Mouse (Mus musculus) ovary, postnatal 36 days (tissue): ENCODE results near the gene Sfta2.

Experiments
- DNase-seq: peaks from one replicate; pipeline ENCODE4 v3.0.0; 2022; ENCODE audit warnings: low spot score, mixed read lengths

Sfta2 gene

DNA sequence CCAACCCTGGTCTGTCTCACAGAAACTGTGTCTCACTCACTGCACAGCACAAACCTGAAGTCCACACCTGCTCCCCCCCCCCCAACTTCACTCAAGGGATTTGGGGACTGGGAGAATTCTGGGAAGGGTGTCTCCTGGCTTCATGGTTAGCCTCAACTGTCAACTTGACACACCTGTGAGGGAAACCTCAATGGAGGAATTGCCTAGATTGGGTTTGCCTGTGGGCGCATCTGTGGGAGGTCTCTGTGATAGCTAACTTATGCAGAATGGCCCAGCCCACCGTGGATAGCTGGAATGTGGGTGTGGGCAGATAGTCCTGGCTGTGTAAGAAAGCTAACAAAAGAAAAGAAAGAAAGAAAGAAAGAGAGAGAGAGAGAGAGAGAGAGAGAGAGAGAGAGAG, at the start of gene Sfta2:
Gene Sfta2, plus strand, starts transcription at position 301 of the 400 bp plus-strand sequence.
- DNase-seq: no peak

DNA sequence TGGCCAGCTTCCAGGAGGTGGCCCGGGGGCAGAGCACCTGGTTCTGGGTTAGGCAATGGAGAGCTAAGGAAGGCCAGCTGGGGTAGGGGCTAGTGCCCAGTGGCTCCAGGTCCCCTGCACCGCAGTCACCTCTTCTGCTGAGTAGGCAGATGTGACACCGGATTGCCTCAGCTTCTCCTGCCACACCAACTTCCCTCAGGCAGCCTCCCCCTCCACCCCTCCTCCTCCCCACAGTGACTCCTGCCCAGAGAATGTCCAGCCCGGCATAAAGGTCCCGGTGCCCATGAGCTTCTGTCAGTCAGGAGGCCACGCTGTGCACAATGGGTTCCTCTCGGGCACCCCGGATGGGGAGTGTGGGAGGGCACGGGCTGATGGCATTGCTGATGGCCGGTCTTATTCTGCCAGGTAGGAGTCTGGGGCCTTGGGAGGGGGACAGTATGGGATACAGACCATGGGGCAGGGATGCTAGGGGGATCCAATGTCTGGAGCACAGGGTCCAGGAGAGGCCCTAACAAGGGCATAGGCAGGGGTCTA, 49.4 kb upstream of the Sfta2 start, which contains the start of gene Cdsn:
Gene Cdsn, plus strand, starts transcription at position 248 of the 534 bp plus-strand sequence.
- DNase-seq: no peak

DNA sequence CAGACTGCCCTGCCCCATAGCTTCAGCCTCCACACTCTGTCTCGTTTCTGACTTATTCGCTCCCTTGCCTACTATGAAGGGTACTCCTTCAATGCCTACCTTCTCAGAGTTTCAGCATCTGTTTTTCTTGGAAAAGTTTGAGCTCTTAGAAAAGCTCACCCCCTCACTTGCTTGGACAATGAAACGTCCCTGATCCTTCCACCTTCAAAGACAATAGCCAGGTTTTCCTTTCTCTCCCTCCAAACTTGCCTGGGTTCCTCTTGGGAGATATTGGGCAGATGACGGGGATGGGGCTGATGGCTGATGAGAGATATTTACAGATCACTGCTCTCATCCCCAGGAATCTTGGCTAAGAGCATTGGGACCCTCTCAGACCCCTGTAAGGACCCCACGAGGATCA, 47.0 kb upstream of the Sfta2 start:
- DNase-seq: no peak

DNA sequence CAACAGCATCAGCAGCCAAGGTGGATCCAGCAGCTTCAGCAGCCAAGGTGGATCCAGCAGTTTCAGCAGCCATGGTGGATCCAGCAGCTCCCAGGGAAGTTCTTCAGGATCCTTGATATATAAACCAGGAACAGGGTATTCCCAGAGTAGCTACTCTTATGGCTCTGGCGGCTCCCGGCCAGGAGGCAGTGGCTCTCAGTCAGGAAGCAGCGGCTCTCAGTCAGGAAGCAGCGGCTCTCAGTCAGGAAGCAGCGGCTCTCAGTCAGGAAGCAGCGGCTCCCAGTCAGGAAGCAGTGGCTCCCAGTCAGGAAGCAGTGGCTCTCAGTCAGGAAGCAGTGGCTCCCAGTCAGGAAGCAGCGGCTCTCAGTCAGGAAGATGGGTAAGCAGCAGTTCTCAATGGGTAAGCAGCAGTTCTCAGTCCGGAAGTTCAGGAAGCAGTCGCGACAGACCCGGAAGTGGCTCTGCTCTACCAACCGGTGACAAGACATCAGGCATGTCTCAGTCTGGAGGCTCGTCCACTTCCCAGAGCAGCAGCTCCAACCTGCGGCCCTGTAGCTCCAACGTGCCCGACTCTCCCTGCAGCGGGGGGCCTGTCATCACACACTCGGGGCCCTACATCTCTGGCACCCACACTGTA, 46.5 kb upstream of the Sfta2 start:
- DNase-seq: no peak

DNA sequence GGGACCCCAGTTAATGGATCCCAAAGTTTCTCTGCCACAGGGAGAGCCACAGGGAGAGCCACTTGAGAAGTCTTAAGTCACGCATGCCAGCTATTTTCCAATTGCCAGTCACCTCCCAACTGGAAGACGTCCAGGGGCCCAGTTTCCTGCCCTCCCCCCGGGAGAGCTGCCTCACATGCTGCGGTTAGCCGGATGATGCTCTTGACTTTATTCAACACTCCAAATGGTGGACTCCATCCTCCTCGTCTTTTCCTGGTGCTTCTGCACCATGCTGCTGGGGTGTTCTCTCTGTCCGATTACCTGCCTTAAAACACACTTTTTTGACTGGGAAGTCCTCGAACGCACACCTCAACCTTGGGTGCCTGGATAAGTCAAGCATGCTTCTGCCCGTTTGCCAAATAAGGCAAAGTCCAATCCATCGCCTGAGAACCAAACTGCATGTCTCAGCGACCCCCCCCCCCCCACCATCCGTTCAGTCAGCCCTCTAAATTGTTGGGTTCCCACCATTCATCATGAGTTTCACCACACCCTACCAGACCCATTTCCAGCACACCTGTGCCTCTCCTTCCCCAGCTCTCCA, 45.1 kb upstream of the Sfta2 start:
- DNase-seq: no peak

DNA sequence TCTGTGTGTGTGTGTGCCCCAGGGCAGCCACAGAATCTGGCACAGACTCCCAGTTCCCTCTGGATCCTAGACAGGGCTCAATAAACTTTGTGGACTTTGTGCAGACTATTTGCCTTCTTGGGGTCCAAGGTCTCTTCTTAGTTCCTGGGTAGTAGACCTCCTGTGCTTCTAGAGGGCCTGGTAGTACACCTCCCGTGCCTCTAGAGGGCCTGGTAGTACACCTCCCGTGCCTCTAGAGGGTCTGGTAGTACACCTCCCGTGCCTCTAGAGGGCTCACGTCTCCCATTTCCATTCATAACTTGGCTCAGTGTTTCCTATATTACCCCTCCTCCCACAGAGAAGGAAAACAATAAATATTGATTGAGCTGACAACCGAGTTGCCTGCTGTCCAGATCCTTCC, 44.5 kb upstream of the Sfta2 start:
- DNase-seq: peak; percentile 38

DNA sequence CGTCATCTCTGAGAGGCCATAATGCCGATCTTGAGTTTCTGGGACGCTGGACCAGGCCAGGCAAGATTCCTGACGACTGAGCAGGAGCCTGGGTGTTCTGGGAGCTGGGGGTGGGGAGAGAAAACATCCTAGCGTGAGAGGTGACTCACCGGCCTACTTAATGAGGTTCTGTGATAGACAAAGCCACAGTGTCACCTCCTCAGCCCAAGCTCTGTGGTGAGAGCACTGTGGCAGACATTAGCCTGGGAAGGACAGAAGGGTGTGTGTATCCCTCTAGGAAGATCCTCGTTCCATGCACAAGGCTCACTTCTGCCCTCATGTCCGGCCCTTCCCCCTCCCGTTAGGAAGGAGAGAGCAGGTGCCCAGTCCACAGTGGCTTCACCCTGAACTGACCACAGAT, 44.0 kb upstream of the Sfta2 start:
- DNase-seq: peak; percentile 7

DNA sequence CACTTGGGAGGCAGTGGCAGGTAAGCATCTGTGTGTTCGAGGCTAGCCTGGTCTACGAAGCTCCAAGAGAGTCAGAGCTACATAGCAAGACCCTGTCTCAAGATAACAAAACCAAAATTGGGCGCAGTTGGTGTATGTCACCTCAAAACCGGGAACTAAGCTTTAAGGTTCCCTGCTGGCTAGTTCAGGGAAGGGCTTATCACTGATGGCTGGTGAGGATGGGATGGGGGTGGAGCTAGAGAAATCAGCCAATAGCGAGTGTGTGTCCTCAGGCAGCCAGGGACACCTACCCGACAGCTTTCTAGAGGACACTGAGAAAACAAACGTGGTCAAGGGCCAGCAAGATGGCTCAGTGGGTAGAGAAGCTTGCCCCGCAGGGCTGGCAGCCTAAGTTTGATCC, 43.1 kb upstream of the Sfta2 start:
- peak; percentile 1 for DNase-seq

DNA sequence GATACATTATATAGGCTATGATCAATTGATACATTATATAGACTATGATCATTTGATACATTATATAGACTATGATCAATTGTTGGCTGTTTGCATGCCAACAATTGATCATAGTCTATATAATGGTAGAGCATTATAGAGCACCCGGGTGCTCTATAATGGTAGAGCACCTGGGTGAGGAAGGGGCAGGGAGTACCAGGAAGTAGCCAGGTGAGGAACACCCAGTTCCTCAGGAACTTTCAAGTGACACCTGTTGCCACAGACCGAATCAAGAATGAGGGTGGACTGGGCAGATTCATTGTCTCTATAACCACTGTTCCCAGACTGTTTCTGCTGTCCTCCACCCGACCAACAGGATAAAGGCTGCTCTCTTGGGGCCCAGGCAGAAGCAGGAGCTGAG, 34.2 kb upstream of the Sfta2 start, which contains the start of gene 2300002M23Rik:
Gene 2300002M23Rik, plus strand, starts transcription at position 301 of the 400 bp plus-strand sequence.
- DNase-seq: no peak

DNA sequence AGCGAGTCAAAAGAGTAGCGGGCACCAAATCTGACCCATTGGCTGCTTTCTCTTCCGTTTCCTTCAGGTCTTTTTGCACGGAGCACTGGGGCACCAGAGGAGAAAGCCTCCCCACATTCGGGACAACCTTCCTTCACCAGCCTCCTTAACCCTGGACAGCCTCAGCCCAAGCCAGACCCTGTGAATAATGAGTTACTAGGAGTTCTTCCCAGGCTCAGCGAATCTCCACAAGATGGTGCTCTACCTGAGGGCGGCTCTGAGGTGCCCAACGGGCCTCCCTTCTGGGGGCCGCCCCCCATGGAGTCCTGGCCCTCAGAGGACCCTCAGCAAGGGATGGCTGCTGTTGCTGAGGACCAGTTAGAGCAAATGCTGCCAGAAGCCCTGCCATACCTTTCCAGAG, 33.6 kb upstream of the Sfta2 start:
- DNase-seq: no peak

DNA sequence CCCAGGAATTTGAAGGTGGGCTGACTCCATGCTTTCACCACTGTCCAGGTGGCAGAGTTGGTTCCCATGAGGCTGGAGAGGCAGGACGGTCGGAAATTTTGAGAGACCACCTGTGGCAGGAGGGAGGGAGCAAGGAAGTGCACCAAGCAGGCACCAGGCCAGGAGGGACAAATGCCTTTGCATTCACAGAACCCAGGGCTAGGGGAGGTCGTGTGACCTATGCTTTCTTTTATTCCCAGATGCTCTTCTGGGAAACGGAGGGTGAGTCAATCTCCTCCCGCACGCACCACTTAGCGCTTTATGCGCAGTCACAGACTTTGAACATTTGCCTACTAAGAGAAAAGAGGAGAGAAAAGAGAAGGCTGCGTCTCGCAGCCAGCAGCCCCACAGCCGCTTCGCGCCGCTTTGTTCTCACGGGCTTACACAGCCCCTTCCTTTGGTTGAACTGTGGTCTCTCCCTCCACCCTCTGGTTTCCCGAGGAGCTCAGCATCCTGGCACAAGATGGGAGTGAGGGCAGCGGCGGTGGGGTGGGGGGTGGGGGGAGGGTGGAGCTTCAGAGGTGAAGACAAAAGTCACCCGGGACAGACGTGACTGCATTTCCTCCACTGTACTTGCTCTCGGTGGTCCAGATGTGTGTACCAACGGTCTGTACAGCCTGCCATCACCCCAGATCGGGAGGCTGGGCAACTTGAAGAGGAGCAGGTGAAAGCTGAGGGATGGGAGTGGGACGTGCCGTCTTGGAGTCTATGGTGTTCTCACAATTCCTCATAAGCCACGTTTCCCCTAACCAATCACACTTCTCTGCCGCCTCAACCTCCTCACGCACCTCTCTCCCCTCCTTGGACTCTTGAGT, 32.0 kb upstream of the Sfta2 start:
- DNase-seq: peak; percentile 2

DNA sequence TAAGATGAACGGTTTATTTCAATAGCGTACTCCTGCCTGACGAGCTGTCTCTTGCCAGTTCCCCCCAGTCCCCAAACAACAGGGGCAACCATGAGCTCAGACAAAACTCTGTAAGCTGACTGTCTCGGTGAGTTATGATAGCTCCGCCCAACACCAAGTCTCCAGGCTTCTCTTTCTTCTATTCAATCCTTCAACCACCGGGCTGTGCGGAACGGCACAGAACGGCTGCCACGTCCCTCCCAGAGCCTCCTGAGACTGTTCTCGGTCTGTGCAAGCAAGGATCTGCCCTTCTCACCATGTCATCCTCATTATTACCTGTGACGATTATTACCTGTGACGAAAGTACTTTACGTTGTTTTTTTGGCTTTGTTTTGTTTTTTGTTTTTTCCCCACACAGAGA, 30.5 kb upstream of the Sfta2 start:
- no peak for DNase-seq

DNA sequence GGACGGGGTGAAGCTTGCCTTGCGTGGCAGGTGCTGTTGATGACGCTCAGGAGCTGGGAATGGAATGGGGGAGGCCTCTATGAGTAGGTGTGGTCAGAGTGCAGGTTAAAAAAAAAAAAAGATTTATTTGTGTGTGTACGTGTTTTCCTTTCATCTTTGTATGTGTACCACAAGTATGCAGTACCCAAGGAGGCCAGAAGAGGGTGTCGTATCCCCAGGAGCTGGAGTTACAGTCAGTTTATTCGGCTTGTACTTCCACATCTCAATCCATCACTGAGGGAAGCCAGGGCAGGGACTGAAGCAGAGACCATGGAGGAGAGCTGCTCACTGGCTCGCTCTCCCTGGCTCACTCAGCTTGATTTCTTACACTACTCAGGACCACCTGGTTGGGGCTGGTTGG, 29.9 kb upstream of the Sfta2 start:
- DNase-seq: no peak

DNA sequence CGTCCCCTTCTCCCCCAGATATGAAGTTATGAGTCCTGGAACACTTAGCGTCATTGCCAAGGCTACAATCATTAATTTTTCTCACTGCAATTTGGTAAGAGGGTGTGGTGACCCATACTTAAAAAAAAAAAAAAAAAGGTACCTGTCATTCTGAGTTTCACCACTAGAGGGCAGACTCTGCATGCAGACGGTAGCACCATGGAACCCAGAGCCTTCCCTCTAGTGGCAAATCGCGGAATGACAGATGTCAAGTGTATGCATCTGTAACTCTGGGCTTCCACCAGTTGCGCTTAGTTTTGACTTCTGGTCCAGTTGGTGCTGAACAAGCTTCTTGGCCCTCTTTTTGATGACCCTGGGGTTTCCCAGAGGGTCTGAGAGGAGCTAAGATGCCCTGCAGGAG, 23.1 kb upstream of the Sfta2 start:
- DNase-seq: peak; percentile 63

DNA sequence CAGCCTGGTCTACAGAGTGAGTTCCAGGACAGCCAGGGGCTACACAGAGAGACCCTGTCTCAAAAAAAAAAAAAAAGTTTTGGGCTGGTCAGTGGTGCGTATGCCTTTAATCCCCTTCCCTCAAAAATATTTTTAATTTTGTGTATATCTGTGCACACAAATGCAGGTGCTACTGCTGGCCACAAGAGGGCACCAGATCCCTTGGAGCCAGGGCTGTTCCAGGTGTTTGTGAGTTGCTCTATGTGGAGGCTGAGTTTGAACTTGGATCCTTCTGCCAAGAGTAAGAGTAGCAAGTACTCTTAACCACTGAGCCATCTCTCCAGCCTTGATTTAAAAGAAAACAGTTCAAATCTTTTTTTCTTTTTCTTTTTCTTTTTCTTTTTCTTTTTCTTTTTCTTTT, 18.4 kb upstream of the Sfta2 start:
- DNase-seq: no peak

DNA sequence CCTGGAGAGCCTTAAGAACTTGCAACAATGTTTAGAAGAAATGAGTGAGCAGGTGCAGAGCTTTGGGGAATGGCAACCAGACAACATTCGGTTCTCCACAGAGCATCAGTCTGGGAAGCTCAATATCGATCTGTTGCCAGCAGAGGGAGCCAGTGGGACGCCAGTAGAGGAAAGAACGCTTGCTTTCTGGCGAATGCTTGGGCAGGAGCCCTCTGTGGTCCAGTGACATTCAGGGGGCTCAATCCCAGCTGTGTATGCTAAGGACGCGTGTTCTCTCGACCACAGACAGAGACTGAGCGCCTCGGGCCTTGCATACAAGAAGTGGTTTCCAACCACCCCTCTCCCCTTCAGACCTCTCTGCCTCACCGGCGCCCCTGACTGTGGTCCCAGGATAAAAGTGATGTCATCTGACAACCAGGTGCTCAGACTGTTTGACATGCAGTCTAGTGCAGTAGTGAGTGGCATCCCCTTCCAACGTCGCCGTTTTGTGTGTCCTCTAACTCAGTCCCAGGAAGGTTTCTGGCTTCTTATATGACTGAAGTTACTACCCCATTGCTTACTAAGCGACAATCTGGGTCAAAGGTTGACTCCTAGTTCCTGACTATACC, 16.9 kb upstream of the Sfta2 start:
- DNase-seq: peak; percentile 72

DNA sequence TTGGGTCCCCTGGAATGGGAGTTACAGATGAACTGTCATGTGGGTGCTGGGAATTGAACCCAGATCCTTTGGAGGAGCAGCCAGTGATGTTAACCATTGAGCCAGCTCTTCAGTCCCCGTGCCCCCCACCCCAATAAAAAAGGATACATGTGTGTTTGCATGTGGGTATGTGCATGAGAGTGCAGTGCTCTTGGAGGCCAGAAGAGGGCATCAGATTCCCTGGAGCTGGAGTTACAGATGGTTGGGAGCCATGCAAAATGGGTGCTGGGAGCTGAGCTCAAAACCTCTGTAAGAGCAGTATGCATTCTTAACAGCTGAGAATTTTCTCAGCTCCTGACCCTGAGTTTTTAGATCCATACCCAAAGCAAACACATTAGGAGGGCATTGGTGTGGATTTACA, 14.1 kb upstream of the Sfta2 start:
- DNase-seq: no peak

DNA sequence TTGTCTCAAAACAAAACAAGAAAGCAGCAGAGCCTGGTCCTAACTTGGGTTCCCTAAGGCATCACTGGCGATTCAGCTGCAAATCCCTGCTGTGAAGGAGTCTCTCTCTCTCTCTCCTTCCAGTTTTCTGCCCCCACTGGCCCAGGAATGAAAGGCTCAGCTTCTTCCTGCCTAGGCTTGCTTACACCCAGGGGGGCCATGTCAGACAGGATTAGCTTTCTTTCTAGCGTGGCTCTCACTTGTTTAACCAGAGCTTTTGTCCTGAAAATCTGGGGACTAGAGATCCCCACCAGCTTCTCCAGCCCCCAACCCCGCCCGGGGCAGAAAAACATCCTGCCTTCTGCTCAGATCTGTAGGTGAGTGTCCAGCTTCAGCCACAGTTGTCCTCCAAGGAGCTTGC, 13.0 kb upstream of the Sfta2 start:
- no peak for DNase-seq

DNA sequence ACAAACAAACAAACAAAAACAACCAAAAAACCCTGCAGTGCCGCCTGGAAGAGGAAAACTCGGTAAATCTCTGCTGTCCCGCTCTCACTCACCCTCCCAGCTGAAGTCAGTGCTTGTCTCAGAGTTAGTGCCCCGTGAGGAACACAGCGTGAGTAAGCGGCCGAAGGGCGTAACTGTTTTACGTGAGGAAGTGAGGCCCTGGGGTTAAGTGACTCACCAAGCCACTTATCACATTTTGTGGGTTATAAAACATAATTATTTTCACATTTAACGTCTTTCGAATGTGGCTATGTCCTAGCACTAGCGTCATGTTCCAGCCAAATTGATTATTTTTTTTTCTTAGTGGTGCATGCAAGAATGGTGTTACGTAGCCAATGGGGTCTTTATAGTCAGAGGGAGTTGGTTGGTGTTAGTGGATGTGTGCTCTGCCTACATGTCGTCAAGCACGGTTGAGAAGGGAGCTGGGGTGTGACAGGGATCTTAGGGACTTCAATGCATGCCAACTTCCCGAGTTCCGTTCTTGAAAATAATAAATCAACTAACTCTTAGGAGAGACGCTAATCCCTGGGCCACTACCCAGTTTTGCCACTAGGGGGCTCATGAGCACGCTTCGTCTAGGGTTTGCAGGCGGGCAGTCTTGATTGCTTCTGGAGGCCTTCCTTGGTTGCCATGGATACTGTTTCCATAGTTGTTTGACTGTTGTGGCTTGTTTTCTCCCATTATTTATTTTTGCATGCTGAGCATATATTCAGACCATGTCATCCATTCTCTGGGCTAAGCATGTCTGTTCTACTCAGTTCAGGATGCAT, 10.7 kb upstream of the Sfta2 start:
- DNase-seq: peak; percentile 67

DNA sequence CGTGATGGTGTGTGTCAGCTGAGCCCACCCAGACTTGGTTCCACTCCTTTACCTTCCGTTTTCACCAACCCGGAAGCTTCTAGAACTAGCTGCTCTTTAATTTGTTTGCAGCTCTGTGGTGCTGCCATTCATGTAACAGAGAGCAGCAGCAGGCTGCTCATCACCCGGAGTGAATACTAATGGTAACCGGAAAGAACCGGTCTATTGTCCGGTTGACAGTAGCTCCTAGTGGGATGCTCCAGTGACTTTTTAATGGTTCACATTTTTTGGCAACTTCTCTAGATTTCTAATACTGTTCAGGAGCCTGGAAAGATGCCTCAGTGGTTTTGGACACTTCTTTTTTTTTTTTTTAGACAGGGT, 10.2 kb upstream of the Sfta2 start:
- no peak for DNase-seq

DNA sequence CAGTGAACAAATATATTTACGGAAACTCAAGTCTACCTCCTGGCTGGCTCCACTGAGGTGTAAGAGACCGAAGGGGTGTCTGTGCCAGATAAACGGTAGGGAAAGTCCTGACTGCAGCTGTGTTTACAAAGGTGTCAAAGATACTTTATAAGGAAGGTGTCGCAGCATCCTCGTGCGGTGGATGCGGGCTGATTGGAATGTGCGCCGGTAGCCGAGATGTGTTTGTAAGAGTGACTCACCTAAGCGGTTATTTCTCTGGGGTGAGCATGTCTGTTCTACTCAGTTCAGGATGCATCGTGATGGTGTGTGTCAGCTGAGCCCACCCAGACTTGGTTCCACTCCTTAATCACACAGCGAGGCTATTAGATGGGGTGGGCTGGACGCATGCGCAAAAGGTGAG, 9.6 kb upstream of the Sfta2 start:
- no peak for DNase-seq

DNA sequence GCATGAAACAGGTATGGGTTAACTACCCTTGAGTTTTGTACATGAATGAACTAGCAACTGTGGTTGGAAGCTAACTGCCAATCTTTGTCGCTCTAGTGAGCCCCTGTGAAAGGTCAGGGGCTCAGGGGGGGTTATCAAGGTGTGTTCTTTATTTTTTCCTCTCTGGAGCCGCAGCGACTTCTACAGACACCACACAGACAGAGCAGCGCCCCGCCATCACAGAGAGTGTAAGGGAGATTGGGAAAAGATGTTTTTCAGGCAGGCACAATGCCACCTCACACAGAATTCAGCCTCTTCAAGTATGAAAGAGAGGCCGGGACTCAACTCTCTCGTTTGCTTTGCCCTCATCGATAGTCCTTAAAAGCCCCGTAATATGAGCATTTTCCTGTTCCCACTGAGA, 9.2 kb upstream of the Sfta2 start:
- DNase-seq: no peak
